Mouse (Mus musculus): Measurements from ENCODE around the gene Tpp1.

GRCm38 (mm10) chr7:105776026-105776425 is 24.0 kb upstream of the Tpp1 start:
- TF ChIP-seq CTCF (IDR thresholded peaks at IDR 0.05; ENCODE audit: control insufficient read depth, insufficient read depth, insufficient read length) (no peak), MAX (IDR thresholded peaks at IDR 0.05) (no peak), MYOG (IDR thresholded peaks at IDR 0.05; ENCODE audit: control insufficient read depth, extremely low read depth, insufficient read length) (no peak), CEBPB (IDR thresholded peaks at IDR 0.05; ENCODE audit: low read depth) (no peak), MYOD1 (IDR thresholded peaks at IDR 0.05; ENCODE audit: control insufficient read depth, insufficient read length, low read depth) (no peak), USF1 (IDR thresholded peaks at IDR 0.05; ENCODE audit: low read depth) (no peak)

Measured in C2C12 (cell line).